Mouse (Mus musculus): ENCODE results near the gene Nr1h2.

- TF ChIP-seq POLR2A (IDR thresholded peaks at IDR 0.05; ENCODE audit: borderline replicate concordance, extremely low read depth, insufficient read depth, insufficient read length, poor library complexity, severe bottlenecking) (peak; percentile 25; the same call in 1 of the 2 replicates), CTCF (IDR thresholded peaks at IDR 0.05; ENCODE audit: borderline replicate concordance, extremely low read depth, insufficient read depth, insufficient read length) (peak; percentile 9; the same call in 1 of the 2 replicates)
Measured at GRCm38 (mm10) chr7:44553826-44554225, at the start of gene Nr1h2.
